Mouse (Mus musculus): ENCODE data around the gene March5. TPM values are rescaled to one million over a fixed set of nuclear protein-coding genes. Genes with fewer than 3 reads are reported as not detected.

March5 gene
- polyA plus RNA-seq, 1 experiment from 2014 or later, result 49.0 TPM

GRCm38 (mm10) chr19:37233561-37234539 is 26.5 kb downstream of the March5 start:
- Histone ChIP-seq H3K4me3 (ENCODE audit: low read length) (peak overlapping the region; percentile 44), H3K36me3 (ENCODE audit: control insufficient read depth, insufficient read depth, low read length) (no peaks in the 10 kb centered on the region), H3K9ac (ENCODE audit: low read depth, low read length) (peak overlapping the region; percentile 30), H3K27ac (ENCODE audit: low read length) (no peak overlapping the region), H3K4me2 (ENCODE audit: low read depth, low read length) (peak overlapping the region; percentile 80), H3K4me1 (ENCODE audit: control insufficient read depth, insufficient read depth, low read length) (peaks cover 6% of the 10 kb centered on the region; the same call in 1 of the 2 replicates), H3K9me3 (ENCODE audit: control insufficient read depth, low read length) (no peaks in the 10 kb centered on the region), H3K27me3 (replicated peaks; ENCODE audit: control insufficient read depth, insufficient read depth, low read length) (peaks cover 21% of the 10 kb centered on the region)
- ATAC-seq, result peak; percentile 52
- WGBS, result 6% methylated on average over 63 of the region's 63 CpGs

DNA sequence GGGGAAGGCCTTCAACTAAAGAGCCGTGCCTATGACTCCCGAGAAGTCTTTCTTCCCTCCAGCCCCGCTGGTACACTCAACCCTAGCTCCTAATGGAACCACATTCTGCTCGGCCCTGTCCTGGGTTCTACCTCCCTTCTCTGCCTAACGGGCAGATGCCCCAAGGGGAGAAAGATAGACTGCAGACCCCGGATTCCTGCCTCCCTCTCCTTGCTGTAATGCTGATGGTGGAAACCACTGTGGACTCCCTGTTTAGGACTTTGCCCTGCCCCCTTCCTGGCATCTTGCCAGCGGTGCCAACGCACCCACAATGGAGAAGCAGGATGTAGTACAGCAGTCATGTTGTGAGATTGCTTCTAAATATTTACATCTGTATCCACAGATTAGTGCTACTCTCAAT is 28.5 kb downstream of the March5 start:
- no peak overlapping the region for H3K4me3 ChIP-seq (ENCODE audit: low read length)
- H3K36me3 ChIP-seq (ENCODE audit: control insufficient read depth, insufficient read depth, low read length), result no peaks in the 10 kb centered on the region
- H3K9me3 ChIP-seq (ENCODE audit: control insufficient read depth, low read length), result no peaks in the 10 kb centered on the region
- peaks cover 21% of the 10 kb centered on the region for H3K27me3 ChIP-seq (replicated peaks; ENCODE audit: control insufficient read depth, insufficient read depth, low read length)
- H3K27ac ChIP-seq (ENCODE audit: low read length), result no peak overlapping the region
- 60% methylated on average over 8 of the region's 8 CpGs for WGBS
- peaks cover 6% of the 10 kb centered on the region; the same call in 1 of the 2 replicates for H3K4me1 ChIP-seq (ENCODE audit: control insufficient read depth, insufficient read depth, low read length)
- no peak overlapping the region for H3K9ac ChIP-seq (ENCODE audit: low read depth, low read length)
- ATAC-seq, result no peak
- H3K4me2 ChIP-seq (ENCODE audit: low read depth, low read length), result no peak overlapping the region

DNA sequence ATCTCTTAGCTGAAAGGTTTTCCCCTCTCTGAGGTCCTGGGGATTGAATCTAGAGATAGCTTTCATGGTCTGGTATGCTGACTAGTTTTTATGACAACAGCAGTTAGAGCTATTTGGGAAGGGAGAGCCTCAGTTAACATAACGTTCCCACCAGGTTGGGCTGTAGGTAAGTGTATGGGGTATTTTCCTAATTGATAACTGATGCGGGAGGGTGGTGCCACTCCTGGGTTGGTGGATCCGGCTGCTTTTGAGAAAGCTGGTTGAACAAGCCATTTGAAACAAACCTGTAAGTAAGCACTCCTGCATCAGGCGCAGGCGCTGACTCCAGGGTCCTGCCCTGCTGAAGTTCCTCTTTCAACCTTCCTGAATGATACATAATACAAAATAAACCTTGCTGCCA is 30.0 kb downstream of the March5 start:
- H3K9ac ChIP-seq (ENCODE audit: low read depth, low read length), result no peak overlapping the region
- peaks cover 6% of the 10 kb centered on the region; the same call in 1 of the 2 replicates for H3K4me1 ChIP-seq (ENCODE audit: control insufficient read depth, insufficient read depth, low read length)
- H3K36me3 ChIP-seq (ENCODE audit: control insufficient read depth, insufficient read depth, low read length), result no peaks in the 10 kb centered on the region
- H3K4me3 ChIP-seq (ENCODE audit: low read length), result no peak overlapping the region
- no peak overlapping the region for H3K27ac ChIP-seq (ENCODE audit: low read length)
- 52% methylated on average over 5 of the region's 5 CpGs for WGBS
- H3K27me3 ChIP-seq (replicated peaks; ENCODE audit: control insufficient read depth, insufficient read depth, low read length), result peaks cover 21% of the 10 kb centered on the region
- H3K4me2 ChIP-seq (ENCODE audit: low read depth, low read length), result no peak overlapping the region
- H3K9me3 ChIP-seq (ENCODE audit: control insufficient read depth, low read length), result no peaks in the 10 kb centered on the region
- no peak for ATAC-seq

DNA sequence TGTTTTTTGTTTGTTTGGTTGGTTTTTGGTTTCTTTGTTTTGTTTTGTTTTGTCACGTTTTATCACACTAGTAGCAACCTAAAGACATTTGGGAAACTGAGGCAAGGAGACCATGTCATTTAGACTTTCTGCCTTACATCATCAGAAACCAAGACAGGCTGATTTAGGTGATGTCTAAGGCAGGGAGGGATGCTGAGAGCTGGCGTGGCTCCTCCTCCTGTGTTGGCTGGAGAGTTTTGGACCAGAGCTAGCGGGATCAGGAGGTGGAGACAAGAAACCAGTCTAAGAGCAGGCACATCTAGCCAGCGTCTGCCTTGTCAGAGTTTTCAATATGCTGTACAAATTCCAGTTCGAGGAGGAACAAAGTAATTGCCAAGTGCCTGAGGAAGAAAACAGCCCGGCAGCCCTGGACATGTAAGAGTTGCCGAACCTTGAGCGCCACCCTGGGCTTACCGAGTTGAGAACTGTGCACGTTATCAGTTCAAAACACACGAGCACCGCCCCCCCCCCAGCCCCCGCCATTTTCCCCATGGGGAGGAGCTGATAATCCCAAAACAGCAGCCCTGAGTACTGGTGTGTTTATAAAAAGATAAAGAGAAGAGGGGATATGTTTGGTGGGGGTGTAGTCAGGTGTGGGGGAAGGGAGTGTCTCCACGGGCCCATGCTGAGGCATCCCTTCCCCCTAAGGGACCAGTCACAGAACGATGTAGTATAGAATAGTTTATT is 30.5 kb downstream of the March5 start:
- no peaks in the 10 kb centered on the region for H3K9me3 ChIP-seq (ENCODE audit: control insufficient read depth, low read length)
- H3K9ac ChIP-seq (ENCODE audit: low read depth, low read length), result no peak overlapping the region
- WGBS, result 8% methylated on average over 15 of the region's 15 CpGs
- no peaks in the 10 kb centered on the region for H3K36me3 ChIP-seq (ENCODE audit: control insufficient read depth, insufficient read depth, low read length)
- H3K27me3 ChIP-seq (replicated peaks; ENCODE audit: control insufficient read depth, insufficient read depth, low read length), result peaks cover 21% of the 10 kb centered on the region
- H3K4me1 ChIP-seq (ENCODE audit: control insufficient read depth, insufficient read depth, low read length), result peaks cover 6% of the 10 kb centered on the region; the same call in 1 of the 2 replicates
- H3K4me2 ChIP-seq (ENCODE audit: low read depth, low read length), result no peak overlapping the region
- no peak overlapping the region for H3K27ac ChIP-seq (ENCODE audit: low read length)
- peak; percentile 78 for ATAC-seq
- H3K4me3 ChIP-seq (ENCODE audit: low read length), result no peak overlapping the region

GRCm38 (mm10) chr19:37238651-37239050 is 31.3 kb downstream of the March5 start:
- peaks cover 18% of the 10 kb centered on the region for H3K27me3 ChIP-seq (replicated peaks; ENCODE audit: control insufficient read depth, insufficient read depth, low read length)
- ATAC-seq, result no peak
- no peak overlapping the region for H3K27ac ChIP-seq (ENCODE audit: low read length)
- H3K9ac ChIP-seq (ENCODE audit: low read depth, low read length), result no peak overlapping the region
- no peaks in the 10 kb centered on the region for H3K36me3 ChIP-seq (ENCODE audit: control insufficient read depth, insufficient read depth, low read length)
- WGBS, result 15% methylated on average over 7 of the region's 7 CpGs
- H3K4me1 ChIP-seq (ENCODE audit: control insufficient read depth, insufficient read depth, low read length), result peaks cover 5% of the 10 kb centered on the region; the same call in 1 of the 2 replicates
- no peak overlapping the region for H3K4me2 ChIP-seq (ENCODE audit: low read depth, low read length)
- no peak overlapping the region for H3K4me3 ChIP-seq (ENCODE audit: low read length)
- H3K9me3 ChIP-seq (ENCODE audit: control insufficient read depth, low read length), result no peaks in the 10 kb centered on the region

DNA sequence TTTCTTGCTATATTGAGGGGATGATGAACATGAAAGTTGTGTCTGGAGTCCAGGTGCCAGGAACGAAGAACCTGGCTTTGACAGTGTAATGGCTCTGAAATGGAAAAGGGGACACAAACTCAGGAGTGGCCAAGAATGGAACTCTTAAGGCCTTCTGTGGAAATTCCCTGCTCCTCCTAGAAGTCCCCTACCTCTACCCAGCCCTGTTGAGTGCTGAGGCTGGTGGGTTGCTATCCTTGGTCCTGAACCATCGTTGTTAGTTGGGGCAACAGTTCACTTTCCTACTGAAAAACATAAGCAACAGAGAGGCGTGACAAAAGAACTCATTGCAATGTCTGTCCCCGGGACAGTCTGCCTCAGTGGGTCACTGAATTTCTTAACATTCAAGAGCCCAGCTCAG is 31.8 kb downstream of the March5 start:
- Histone ChIP-seq H3K4me1 (ENCODE audit: control insufficient read depth, insufficient read depth, low read length) (0 out of 2 replicates have a peak, but pooled peaks cover under 1% of the 10 kb centered on the region), H3K36me3 (ENCODE audit: control insufficient read depth, insufficient read depth, low read length) (no peaks in the 10 kb centered on the region), H3K9me3 (ENCODE audit: control insufficient read depth, low read length) (no peaks in the 10 kb centered on the region), H3K27ac (ENCODE audit: low read length) (no peak overlapping the region), H3K9ac (ENCODE audit: low read depth, low read length) (no peak overlapping the region), H3K4me3 (ENCODE audit: low read length) (no peak overlapping the region), H3K4me2 (ENCODE audit: low read depth, low read length) (no peak overlapping the region), H3K27me3 (replicated peaks; ENCODE audit: control insufficient read depth, insufficient read depth, low read length) (peaks cover 14% of the 10 kb centered on the region)
- no peak for ATAC-seq
- WGBS, result 17% methylated on average over 4 of the region's 4 CpGs

- Histone ChIP-seq H3K9ac (ENCODE audit: low read depth, low read length) (no peak overlapping the region), H3K27me3 (replicated peaks; ENCODE audit: control insufficient read depth, insufficient read depth, low read length) (0 out of 2 replicates have a peak, but pooled peaks cover 3% of the 10 kb centered on the region), H3K4me2 (ENCODE audit: low read depth, low read length) (no peak overlapping the region), H3K9me3 (ENCODE audit: control insufficient read depth, low read length) (no peaks in the 10 kb centered on the region), H3K36me3 (ENCODE audit: control insufficient read depth, insufficient read depth, low read length) (no peaks in the 10 kb centered on the region), H3K4me3 (ENCODE audit: low read length) (no peak overlapping the region), H3K27ac (ENCODE audit: low read length) (no peak overlapping the region), H3K4me1 (ENCODE audit: control insufficient read depth, insufficient read depth, low read length) (no peaks in the 10 kb centered on the region)
- WGBS, result 77% methylated on average over 5 of the region's 5 CpGs
- no peak for ATAC-seq
Observed at GRCm38 (mm10) chr19:37241201-37241600, 33.9 kb downstream of the March5 start.

DNA sequence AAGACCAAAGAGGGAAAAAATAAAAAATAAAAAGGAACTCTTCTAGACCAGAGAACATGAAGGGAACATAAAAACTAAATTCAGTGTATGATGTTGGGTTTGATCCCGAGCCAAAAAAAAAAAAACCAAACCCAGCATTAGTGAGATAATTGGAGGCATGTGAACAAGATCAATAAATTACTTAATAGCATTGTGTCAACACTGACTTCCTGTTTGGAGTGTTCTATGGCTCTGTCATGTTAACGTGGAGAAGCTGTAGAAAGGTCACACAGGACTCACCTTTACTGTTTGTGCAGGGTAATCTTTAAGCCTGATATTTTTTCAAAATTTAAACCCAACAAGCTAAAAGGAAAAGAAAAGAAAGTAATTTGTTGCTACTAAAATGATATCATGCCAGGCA is 35.4 kb downstream of the March5 start:
- no peak overlapping the region for H3K4me3 ChIP-seq (ENCODE audit: low read length)
- 0 out of 2 replicates have a peak, but pooled peaks cover 2% of the 10 kb centered on the region for H3K27me3 ChIP-seq (replicated peaks; ENCODE audit: control insufficient read depth, insufficient read depth, low read length)
- no peak overlapping the region for H3K27ac ChIP-seq (ENCODE audit: low read length)
- WGBS, result 26% methylated on average over 2 of the region's 2 CpGs
- no peaks in the 10 kb centered on the region for H3K4me1 ChIP-seq (ENCODE audit: control insufficient read depth, insufficient read depth, low read length)
- no peak overlapping the region for H3K9ac ChIP-seq (ENCODE audit: low read depth, low read length)
- no peaks in the 10 kb centered on the region for H3K9me3 ChIP-seq (ENCODE audit: control insufficient read depth, low read length)
- no peaks in the 10 kb centered on the region for H3K36me3 ChIP-seq (ENCODE audit: control insufficient read depth, insufficient read depth, low read length)
- no peak for ATAC-seq
- no peak overlapping the region for H3K4me2 ChIP-seq (ENCODE audit: low read depth, low read length)

- H3K4me2 ChIP-seq (ENCODE audit: low read depth, low read length), result no peak overlapping the region
- H3K36me3 ChIP-seq (ENCODE audit: control insufficient read depth, insufficient read depth, low read length), result no peaks in the 10 kb centered on the region
- no peak overlapping the region for H3K27ac ChIP-seq (ENCODE audit: low read length)
- no peak for ATAC-seq
- no peaks in the 10 kb centered on the region for H3K9me3 ChIP-seq (ENCODE audit: control insufficient read depth, low read length)
- H3K27me3 ChIP-seq (replicated peaks; ENCODE audit: control insufficient read depth, insufficient read depth, low read length), result no peaks in the 10 kb centered on the region
- 42% methylated on average over 3 of the region's 3 CpGs for WGBS
- no peaks in the 10 kb centered on the region for H3K4me1 ChIP-seq (ENCODE audit: control insufficient read depth, insufficient read depth, low read length)
- no peak overlapping the region for H3K9ac ChIP-seq (ENCODE audit: low read depth, low read length)
- H3K4me3 ChIP-seq (ENCODE audit: low read length), result no peak overlapping the region
Observed at GRCm38 (mm10) chr19:37246859-37247258, 39.5 kb downstream of the March5 start.

Data from intestine, embryonic 16.5 days (tissue).